Mouse (Mus musculus): ENCODE measurements around the gene Zfp768. TPM values are rescaled to one million over a fixed set of nuclear protein-coding genes. Genes with fewer than 3 reads are reported as not detected.
A peak's percentile ranks its signal among the peaks of the same experiment; 100 is the strongest.

The Zfp768 gene
- total and polyA plus RNA-seq, 2 experiments: 7.7 to 28.0 TPM

DNA sequence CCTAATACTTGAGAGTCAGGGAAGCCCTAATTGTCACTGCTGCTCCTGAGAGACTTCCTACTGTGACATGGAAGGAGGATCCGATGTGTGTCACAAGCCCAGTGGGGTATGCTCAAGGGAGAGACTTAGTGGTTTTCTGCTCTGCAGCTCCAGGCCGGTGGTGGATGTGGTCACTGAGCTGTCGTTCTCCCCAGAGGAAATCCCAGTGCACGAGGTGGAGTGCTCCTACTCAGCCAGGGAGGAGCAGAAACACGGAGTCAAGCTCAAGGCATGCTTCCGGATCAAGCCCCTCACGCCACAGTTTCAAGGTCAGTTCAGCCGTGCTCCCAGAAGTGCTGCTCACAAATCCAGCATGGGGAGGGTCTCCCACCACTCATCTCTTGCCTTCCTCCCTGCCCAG lies 31.5 kb downstream of the Zfp768 start:
- no peak for DNase-seq (ENCODE audit: extremely low read depth, low read depth, low spot score)
- no peaks in the 10 kb centered on the region for H3K27me3 ChIP-seq (ENCODE audit: control insufficient read depth, insufficient read depth, low read length)
- no peaks in the 10 kb centered on the region for H3K36me3 ChIP-seq (ENCODE audit: control insufficient read depth, insufficient read depth, low read length)
- TF ChIP-seq CTCF (IDR thresholded peaks at IDR 0.05; ENCODE audit: low read depth, low read length): no peak
- H3K79me2 ChIP-seq (ENCODE audit: control insufficient read depth, insufficient read depth, low read length): no peaks in the 10 kb centered on the region
- no peak overlapping the region for H3K4me3 ChIP-seq (ENCODE audit: insufficient read depth, low read depth, low read length)
- WGBS: 52% methylated on average over 8 of the region's 8 CpGs
- H3K27ac ChIP-seq (replicated peaks; ENCODE audit: insufficient read depth, low read depth, low read length): no peak overlapping the region
- H3K9ac ChIP-seq (ENCODE audit: low read depth, low read length): no peak overlapping the region
- no peaks in the 10 kb centered on the region for H3K4me1 ChIP-seq (ENCODE audit: control insufficient read depth, insufficient read depth, low read length)

DNA sequence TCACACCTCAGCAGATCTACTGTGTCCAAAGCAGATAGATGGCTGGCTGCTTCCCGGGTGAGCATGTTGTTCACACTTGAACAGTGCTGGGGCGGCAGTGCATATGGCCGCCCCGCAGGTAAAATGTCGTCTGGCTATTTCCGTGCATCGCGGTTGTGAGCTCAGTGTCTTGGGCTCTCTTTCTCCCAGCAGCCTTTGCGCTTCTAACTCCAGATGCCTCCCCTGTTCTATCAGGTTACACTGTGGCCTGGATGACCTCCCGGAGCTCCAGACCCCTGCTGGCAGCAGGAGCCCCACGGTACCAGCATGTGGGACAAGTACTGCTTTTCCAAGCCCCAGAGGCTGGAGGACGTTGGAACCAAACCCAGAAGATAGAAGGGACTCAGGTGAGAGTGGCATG lies 35.4 kb downstream of the Zfp768 start:
- no peak overlapping the region for H3K4me3 ChIP-seq (ENCODE audit: insufficient read depth, low read depth, low read length)
- TF ChIP-seq POLR2A (IDR thresholded peaks at IDR 0.05; ENCODE audit: extremely low read depth, insufficient read depth, low read length) (no peak), CTCF (IDR thresholded peaks at IDR 0.05; ENCODE audit: low read depth, low read length) (no peak)
- H3K27me3 ChIP-seq (ENCODE audit: control insufficient read depth, insufficient read depth, low read length): no peaks in the 10 kb centered on the region
- H3K27ac ChIP-seq (replicated peaks; ENCODE audit: insufficient read depth, low read depth, low read length): no peak overlapping the region
- DNase-seq (ENCODE audit: extremely low read depth, low read depth, low spot score): no peak
- no peaks in the 10 kb centered on the region; the same call in 1 of the 2 replicates for H3K4me1 ChIP-seq (ENCODE audit: control insufficient read depth, insufficient read depth, low read length)
- no peak overlapping the region for H3K9ac ChIP-seq (ENCODE audit: low read depth, low read length)
- H3K79me2 ChIP-seq (ENCODE audit: control insufficient read depth, insufficient read depth, low read length): no peaks in the 10 kb centered on the region
- WGBS: 84% methylated on average over 12 of the region's 12 CpGs
- H3K36me3 ChIP-seq (ENCODE audit: control insufficient read depth, insufficient read depth, low read length): no peaks in the 10 kb centered on the region

DNA sequence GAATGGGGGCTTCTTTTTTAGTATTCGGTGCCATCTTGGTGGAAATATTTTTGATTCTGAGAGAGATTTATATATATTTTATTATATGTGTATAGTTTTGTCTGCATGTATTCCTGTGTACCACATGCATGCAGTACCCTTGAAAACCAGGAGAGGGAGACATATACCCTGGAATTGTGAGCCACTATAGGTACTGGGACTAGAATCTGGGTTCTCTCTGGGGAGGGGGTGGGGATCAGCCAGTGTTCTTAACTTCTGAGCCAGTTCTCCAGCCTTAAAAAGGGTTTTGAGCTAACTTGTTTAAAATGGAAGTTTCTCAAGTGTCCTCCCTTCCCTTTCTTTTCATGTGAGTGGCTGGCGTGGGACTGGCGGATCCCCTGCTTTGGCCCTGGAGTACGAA lies 36.5 kb downstream of the Zfp768 start:
- 76% methylated on average over 4 of the region's 4 CpGs for WGBS

DNA sequence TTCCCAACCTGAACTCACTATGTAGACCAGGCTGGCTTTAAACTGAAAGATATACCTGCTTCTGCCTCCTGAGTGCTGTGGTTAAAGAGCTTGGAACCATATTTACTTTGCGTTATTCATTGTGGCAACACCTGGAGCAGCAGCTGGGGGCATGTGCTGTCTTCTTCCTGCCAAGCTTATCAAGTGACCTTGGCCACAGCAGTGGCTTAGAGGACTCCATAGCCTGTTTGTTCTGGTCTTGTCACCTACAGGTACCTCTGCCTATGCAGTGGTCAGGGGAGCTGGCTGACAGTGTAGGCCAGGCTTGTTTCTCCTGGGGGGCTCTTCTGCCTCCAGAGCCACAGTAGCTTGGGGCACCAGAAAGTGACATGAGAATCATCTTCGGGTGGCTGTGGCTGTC lies 37.0 kb downstream of the Zfp768 start:
- H3K4me3 ChIP-seq (ENCODE audit: insufficient read depth, low read depth, low read length): no peak overlapping the region
- no peaks in the 10 kb centered on the region; the same call in 1 of the 2 replicates for H3K4me1 ChIP-seq (ENCODE audit: control insufficient read depth, insufficient read depth, low read length)
- H3K27me3 ChIP-seq (ENCODE audit: control insufficient read depth, insufficient read depth, low read length): no peaks in the 10 kb centered on the region
- no peaks in the 10 kb centered on the region for H3K36me3 ChIP-seq (ENCODE audit: control insufficient read depth, insufficient read depth, low read length)
- H3K27ac ChIP-seq (replicated peaks; ENCODE audit: insufficient read depth, low read depth, low read length): no peak overlapping the region
- TF ChIP-seq POLR2A (IDR thresholded peaks at IDR 0.05; ENCODE audit: extremely low read depth, insufficient read depth, low read length) (no peak), CTCF (IDR thresholded peaks at IDR 0.05; ENCODE audit: low read depth, low read length) (no peak)
- peak; percentile 83 for DNase-seq (ENCODE audit: extremely low read depth, low read depth, low spot score)
- WGBS: 42% methylated on average over 2 of the region's 2 CpGs
- H3K79me2 ChIP-seq (ENCODE audit: control insufficient read depth, insufficient read depth, low read length): no peaks in the 10 kb centered on the region
- no peak overlapping the region for H3K9ac ChIP-seq (ENCODE audit: low read depth, low read length)

More for the DNA sequence above, 36.5 kb downstream of the Zfp768 start:
- Histone ChIP-seq H3K79me2 (ENCODE audit: control insufficient read depth, insufficient read depth, low read length) (no peaks in the 10 kb centered on the region), H3K27me3 (ENCODE audit: control insufficient read depth, insufficient read depth, low read length) (no peaks in the 10 kb centered on the region), H3K4me1 (ENCODE audit: control insufficient read depth, insufficient read depth, low read length) (no peaks in the 10 kb centered on the region; the same call in 1 of the 2 replicates), H3K36me3 (ENCODE audit: control insufficient read depth, insufficient read depth, low read length) (no peaks in the 10 kb centered on the region), H3K4me3 (ENCODE audit: insufficient read depth, low read depth, low read length) (no peak overlapping the region), H3K27ac (replicated peaks; ENCODE audit: insufficient read depth, low read depth, low read length) (no peak overlapping the region), H3K9ac (ENCODE audit: low read depth, low read length) (no peak overlapping the region)
- peak; percentile 59 for DNase-seq (ENCODE audit: extremely low read depth, low read depth, low spot score)
- TF ChIP-seq CTCF (IDR thresholded peaks at IDR 0.05; ENCODE audit: low read depth, low read length) (peak; percentile 52), POLR2A (IDR thresholded peaks at IDR 0.05; ENCODE audit: extremely low read depth, insufficient read depth, low read length) (no peak)

DNA sequence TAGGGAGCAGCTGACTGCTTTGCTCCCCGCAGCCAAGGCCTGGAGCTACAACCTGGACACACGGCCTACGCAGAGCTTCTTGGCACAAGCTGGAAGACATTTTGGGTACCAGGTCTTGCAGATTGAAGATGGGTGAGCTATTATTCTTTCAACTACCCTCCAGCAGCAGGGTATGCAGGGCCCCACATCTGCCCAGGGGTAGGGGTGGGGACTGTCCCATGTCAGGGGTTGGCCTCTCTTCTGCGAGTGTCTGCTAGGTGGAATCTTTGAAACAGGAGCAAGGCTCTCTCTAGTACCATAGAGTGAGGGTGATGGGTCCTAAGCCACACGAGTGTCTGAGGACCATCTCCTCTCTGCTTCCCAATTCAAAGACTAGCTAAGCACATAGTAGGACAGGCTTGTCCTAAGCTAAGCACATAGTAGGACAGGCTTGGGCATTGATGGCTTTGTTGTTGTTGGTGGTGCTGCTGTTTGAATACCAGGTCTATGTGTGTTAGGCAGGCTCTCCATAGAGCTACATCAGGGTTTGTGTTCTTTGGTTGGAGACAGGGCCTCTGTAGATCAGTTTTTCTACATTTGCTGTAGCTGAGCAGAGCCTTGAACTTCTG lies 47.7 kb downstream of the Zfp768 start:
- Histone ChIP-seq H3K4me3 (ENCODE audit: insufficient read depth, low read depth, low read length) (peak overlapping the region; percentile 22), H3K9ac (ENCODE audit: low read depth, low read length) (no peak overlapping the region), H3K4me1 (ENCODE audit: control insufficient read depth, insufficient read depth, low read length) (no peaks in the 10 kb centered on the region), H3K27me3 (ENCODE audit: control insufficient read depth, insufficient read depth, low read length) (no peaks in the 10 kb centered on the region), H3K36me3 (ENCODE audit: control insufficient read depth, insufficient read depth, low read length) (no peaks in the 10 kb centered on the region), H3K79me2 (ENCODE audit: control insufficient read depth, insufficient read depth, low read length) (no peaks in the 10 kb centered on the region), H3K27ac (replicated peaks; ENCODE audit: insufficient read depth, low read depth, low read length) (no peak overlapping the region)
- 89% methylated on average over 5 of the region's 5 CpGs for WGBS
- DNase-seq (ENCODE audit: extremely low read depth, low read depth, low spot score): no peak
- no peak for TF ChIP-seq POLR2A (IDR thresholded peaks at IDR 0.05; ENCODE audit: extremely low read depth, insufficient read depth, low read length)

DNA sequence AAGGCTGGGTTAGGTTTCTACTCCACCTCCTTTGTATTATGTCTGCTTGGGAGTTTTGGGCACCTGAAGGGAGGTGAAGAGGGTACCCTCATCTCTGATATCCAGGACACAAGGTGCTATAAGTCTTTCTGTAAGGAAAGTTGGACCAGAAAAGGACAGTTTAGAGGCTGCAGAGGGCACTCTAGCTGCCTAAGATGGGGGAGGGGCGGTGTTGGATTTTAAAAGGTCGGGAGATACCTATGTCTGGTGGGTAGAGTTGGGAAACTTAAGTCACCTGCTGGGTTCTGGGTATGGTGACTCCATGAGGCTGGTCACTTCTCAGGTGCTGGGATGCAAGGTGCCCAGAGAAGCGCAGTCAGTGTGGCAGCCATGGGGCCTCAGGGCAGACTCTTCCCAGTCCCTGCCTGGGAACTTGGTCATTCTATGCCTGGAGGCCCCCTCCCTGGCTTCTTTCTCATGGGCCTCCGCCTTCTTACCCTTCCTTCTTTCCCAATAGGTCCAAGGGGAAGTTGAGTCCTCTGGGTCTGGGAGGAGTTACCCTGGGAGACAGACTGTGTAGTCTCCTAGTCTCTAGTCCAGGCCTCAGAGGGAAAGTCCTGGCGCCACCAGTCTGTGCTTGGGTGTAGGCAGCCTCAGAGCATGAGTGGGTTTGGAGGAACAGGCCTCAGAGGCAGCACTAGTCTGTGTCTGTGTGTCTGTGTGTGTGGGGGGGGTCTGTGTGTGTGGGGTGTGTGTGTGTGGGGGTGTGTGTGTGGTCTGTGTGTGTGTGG lies 48.4 kb downstream of the Zfp768 start:
- Histone ChIP-seq H3K36me3 (ENCODE audit: control insufficient read depth, insufficient read depth, low read length) (no peaks in the 10 kb centered on the region), H3K4me3 (ENCODE audit: insufficient read depth, low read depth, low read length) (peak overlapping the region; percentile 22), H3K9ac (ENCODE audit: low read depth, low read length) (no peak overlapping the region), H3K27me3 (ENCODE audit: control insufficient read depth, insufficient read depth, low read length) (no peaks in the 10 kb centered on the region), H3K79me2 (ENCODE audit: control insufficient read depth, insufficient read depth, low read length) (no peaks in the 10 kb centered on the region), H3K4me1 (ENCODE audit: control insufficient read depth, insufficient read depth, low read length) (no peaks in the 10 kb centered on the region), H3K27ac (replicated peaks; ENCODE audit: insufficient read depth, low read depth, low read length) (no peak overlapping the region)
- TF ChIP-seq CTCF (IDR thresholded peaks at IDR 0.05; ENCODE audit: low read depth, low read length): no peak
- peak; percentile 19 for DNase-seq (ENCODE audit: extremely low read depth, low read depth, low spot score)
- WGBS: 85% methylated on average over 5 of the region's 5 CpGs
